Mouse (Mus musculus) right cerebral cortex, postnatal 25 days (tissue): ENCODE results near the gene Rgma.

ENCODE experiments used
- DNase-seq: peaks from one replicate; pipeline ENCODE4 v3.0.0; 2022

Gene Rgma

DNA sequence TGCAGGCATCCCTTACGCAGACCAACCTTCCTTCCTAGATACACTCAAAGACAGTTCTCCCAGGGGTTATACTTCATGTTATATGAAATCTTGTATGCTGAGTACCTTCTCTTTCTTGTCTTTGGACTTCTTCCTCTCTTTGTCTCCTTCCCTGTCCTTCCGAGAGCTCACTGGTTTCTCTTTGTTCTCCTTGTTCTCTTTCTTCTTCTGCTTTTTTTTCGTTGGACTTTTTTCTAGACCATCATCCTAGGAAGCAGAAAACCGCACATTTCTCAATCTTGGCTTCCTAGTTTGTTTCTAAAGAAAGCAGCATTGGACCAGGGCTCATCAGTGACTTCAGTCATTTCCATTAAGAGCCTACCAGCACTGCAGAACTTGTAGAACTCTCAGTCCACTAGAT, 76.3 kb downstream of the Rgma start:
- no peak for DNase-seq

DNA sequence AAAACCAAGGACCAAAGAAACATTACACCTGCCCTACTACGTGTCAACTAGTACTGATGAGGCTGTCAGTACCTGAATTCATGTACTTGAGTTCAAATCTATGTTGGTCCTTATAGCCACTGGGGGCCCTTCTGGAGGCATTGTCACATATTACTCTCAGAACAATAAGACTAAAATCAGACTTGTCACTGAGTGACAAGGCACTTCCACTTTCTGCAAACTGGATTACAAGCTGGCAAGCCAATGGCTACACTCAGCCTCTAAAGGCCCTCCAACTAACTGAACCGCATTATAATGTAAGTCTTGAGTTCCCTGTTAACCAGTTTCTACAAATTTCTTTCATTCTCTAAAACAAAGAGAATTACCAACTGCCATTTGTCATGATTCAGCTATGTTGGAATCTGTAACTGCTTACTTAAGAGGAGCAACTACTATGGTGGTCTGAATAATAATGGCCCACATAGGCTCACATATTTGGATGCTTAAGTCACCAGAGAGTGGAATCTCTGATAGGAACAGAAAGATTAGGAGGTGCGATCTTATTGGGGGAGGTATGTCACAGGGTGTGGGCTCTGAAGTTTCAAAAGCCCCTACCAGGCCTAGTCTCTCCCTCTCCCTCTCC, 77.0 kb downstream of the Rgma start:
- DNase-seq: no peak

DNA sequence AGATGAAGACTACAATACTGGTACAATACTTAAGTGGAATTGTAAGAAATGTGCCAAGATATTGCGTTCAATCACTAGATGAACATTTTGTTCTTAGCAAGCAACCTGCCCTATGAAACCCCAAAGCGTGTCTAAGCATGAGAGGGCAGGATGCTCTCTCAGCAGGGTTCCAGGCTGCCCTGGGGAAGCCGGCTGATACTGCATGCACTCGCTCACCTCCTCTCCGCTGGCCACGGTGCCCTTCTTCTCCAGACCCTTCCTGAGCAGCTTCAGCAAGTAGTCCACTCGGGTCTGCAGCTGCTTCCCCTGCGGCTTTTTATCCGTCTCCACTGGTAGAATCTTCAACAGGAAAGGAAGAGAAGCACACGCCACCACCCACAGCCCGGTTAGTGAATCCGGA, 78.8 kb downstream of the Rgma start:
- no peak for DNase-seq

DNA sequence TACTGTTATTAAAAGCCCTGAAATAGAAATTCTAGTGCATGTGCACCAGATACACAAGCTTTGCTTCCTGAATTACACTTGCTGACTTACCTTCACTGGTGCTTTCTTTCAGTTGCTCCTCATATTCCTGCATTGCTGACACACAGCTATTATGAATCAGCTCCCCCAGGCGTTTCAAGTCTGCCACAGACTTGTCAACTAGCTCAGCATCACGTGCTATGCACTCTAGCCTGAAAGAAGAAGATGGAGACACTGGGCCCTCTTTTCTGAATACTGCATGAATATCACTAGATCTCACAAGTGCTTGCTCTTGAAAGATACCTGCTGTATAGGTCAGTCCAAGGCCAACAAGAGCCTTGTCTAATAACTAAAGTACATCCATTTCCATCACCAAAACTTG, 88.2 kb downstream of the Rgma start:
- no peak for DNase-seq

DNA sequence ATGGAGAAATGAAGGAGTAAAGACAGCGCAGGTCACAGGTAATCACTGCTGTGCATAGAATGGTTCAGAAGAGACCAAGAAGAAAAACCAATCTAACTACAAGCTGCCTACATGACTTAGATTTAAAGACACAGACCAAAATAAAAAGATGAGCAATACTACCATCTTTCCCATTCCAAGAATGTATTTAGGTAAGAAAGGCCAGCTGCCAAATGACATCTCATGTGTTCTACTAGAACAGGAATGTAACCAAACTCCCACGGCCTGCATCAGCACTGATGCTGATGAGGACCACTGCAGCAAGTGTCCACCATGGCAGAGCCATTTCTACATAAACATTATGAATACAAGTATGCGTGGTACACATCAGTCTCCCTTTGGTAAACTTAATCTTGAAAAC, 92.4 kb downstream of the Rgma start:
- DNase-seq: no peak
